Mouse (Mus musculus): ENCODE results near the gene Pradc1. TPM values are rescaled to one million over a fixed set of nuclear protein-coding genes. Genes with fewer than 3 reads are reported as not detected.
"Not testable (repeated sequence)": the region's sequence is repeated elsewhere in the genome, so short reads cannot be mapped to it uniquely, and the experiment has no call there.

The Pradc1 gene
- polyA plus RNA-seq, 1 experiment from 2014 or later: 15.0 TPM

DNA sequence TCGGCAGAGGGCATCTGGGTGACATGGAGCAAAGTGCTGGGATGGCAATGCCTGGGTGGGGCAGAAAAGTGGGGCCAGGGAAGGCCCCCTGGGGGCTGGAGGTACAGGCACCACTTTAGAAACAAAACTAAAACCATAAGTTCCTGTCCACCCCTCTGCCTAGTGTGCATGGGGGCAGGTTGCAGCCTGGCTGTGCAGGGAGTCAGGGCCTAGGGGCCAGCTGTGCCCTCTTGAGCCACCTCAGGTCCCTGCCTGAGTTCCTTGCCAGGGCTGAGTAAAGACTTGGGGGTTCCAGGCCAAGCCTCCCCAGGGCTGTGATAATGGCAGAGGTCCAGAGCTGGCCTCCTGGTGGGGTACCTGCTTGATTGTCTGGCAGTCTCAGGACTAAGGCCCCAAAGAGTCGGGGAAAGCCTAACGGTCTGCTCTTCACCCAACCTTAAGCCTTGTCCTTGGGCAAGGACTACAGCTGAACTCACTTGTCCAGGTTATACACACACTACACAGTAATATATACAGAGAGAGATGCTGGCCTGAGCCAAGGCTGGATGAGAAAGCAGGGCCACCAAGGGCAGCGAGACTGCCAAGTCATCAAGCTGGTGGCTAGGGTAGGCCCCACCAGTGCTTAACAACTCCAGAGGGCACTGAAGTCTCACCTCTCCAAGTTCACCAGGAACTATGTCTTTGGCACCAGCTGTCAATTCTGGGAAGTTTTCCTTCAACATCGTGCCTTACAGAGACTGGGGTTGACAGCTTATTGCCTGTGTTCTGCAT, 18.1 kb upstream of the Pradc1 start:
- WGBS: 83% methylated on average over 5 of the region's 5 CpGs
- Histone ChIP-seq H3K4me2 (ENCODE audit: low read length) (no peak overlapping the region), H3K27ac (replicated peaks; ENCODE audit: low read depth, low read length) (no peak overlapping the region), H3K36me3 (ENCODE audit: control insufficient read depth, insufficient read depth, low read length) (peaks cover 75% of the 10 kb centered on the region), H3K4me3 (replicated peaks; ENCODE audit: low read depth, low read length) (no peak overlapping the region), H3K9me3 (ENCODE audit: control insufficient read depth, low read length) (no peaks in the 10 kb centered on the region), H3K4me1 (ENCODE audit: control insufficient read depth, insufficient read depth, low read length) (no peaks in the 10 kb centered on the region), H3K9ac (replicated peaks; ENCODE audit: low read length) (no peak overlapping the region), H3K27me3 (ENCODE audit: control insufficient read depth, insufficient read depth, low read length) (no peaks in the 10 kb centered on the region)
- no peak for ATAC-seq (ENCODE audit: low FRiP score, low TSS enrichment)
- DNase-seq: no peak

DNA sequence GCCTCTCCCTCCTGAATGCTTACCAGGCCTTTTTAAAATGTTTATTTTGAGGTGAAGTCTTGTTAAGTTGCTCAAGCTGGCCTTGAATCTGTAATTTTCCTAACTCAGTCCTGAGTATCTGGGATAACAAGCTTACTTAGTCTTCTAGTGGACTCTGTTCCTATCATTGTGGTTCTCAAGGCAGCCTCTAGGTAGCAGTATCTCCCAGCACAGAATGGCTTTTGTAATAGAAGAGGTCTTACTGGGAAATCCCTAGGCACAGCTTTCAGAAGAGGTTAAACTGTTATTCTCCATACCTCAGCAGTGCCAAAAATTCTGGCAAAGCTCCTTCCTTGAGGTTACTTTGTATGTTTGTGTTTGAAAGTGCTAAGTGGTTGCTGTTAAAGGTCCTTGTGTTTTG, 13.6 kb upstream of the Pradc1 start:
- no peak for ATAC-seq (ENCODE audit: low FRiP score, low TSS enrichment)
- H3K27ac ChIP-seq (replicated peaks; ENCODE audit: low read depth, low read length): no peak overlapping the region
- H3K4me1 ChIP-seq (ENCODE audit: control insufficient read depth, insufficient read depth, low read length): no peaks in the 10 kb centered on the region
- no peak overlapping the region for H3K9ac ChIP-seq (replicated peaks; ENCODE audit: low read length)
- no peak overlapping the region for H3K4me3 ChIP-seq (replicated peaks; ENCODE audit: low read depth, low read length)
- no peak overlapping the region for H3K4me2 ChIP-seq (ENCODE audit: low read length)
- no peaks in the 10 kb centered on the region for H3K9me3 ChIP-seq (ENCODE audit: control insufficient read depth, low read length)
- H3K27me3 ChIP-seq (ENCODE audit: control insufficient read depth, insufficient read depth, low read length): no peaks in the 10 kb centered on the region
- DNase-seq: peak; percentile 69
- H3K36me3 ChIP-seq (ENCODE audit: control insufficient read depth, insufficient read depth, low read length): peaks cover 99% of the 10 kb centered on the region

DNA sequence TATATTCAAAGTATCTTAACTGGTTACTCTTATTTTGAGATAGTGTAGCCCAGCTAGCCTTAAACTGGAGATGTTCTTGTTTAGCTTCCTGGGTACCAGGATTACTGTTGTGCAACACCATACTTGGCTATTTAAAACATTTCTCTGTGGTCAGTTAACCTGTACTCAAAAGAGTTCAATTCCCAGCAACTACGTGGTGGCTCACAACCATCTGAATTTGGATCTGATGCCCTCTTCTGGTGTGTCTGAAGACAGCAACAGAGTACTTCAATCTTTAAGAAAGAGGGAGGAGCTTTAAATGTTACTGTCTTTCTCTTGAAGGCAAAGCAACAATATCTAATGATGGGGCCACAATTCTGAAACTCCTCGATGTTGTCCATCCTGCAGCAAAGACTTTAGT, 7.9 kb upstream of the Pradc1 start:
- DNase-seq (no peak), ATAC-seq (ENCODE audit: low FRiP score, low TSS enrichment) (no peak)
- Histone ChIP-seq H3K27ac (replicated peaks; ENCODE audit: low read depth, low read length) (no peak overlapping the region), H3K4me1 (ENCODE audit: control insufficient read depth, insufficient read depth, low read length) (peaks cover 5% of the 10 kb centered on the region; the same call in 1 of the 2 replicates), H3K4me3 (replicated peaks; ENCODE audit: low read depth, low read length) (no peak overlapping the region), H3K27me3 (ENCODE audit: control insufficient read depth, insufficient read depth, low read length) (no peaks in the 10 kb centered on the region), H3K4me2 (ENCODE audit: low read length) (no peak overlapping the region), H3K36me3 (ENCODE audit: control insufficient read depth, insufficient read depth, low read length) (peaks cover 57% of the 10 kb centered on the region), H3K9ac (replicated peaks; ENCODE audit: low read length) (no peak overlapping the region), H3K9me3 (ENCODE audit: control insufficient read depth, low read length) (no peaks in the 10 kb centered on the region)
- WGBS: 90% methylated on average over 2 of the region's 2 CpGs

DNA sequence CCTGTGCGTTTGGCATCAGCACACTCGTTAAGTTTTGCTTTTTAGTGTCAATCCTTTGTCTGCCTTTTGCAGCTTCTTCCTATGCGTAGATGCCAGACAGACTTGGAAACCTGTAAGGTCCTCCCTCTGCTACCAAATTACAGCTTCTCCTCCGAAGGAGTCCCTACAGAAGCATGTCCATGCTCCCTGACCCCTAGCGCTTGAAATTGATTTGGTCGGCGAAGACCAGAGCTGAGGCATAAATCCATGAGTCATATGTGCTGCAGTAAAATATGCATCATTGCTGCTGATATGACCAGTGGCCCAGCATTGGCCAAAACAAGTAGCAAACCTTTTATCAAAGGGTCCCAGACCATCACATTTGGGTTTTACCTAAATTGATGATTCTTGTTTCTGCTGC, 1.0 kb upstream of the Pradc1 start:
- Histone ChIP-seq H3K4me1 (ENCODE audit: control insufficient read depth, insufficient read depth, low read length) (peaks cover 24% of the 10 kb centered on the region), H3K9me3 (ENCODE audit: control insufficient read depth, low read length) (no peaks in the 10 kb centered on the region), H3K36me3 (ENCODE audit: control insufficient read depth, insufficient read depth, low read length) (no peaks in the 10 kb centered on the region), H3K4me2 (ENCODE audit: low read length) (peak overlapping the region; percentile 83), H3K4me3 (replicated peaks; ENCODE audit: low read depth, low read length) (peak overlapping the region; percentile 56), H3K27me3 (ENCODE audit: control insufficient read depth, insufficient read depth, low read length) (no peaks in the 10 kb centered on the region), H3K9ac (replicated peaks; ENCODE audit: low read length) (peak overlapping the region; percentile 80), H3K27ac (replicated peaks; ENCODE audit: low read depth, low read length) (peak overlapping the region; percentile 92)
- DNase-seq (no peak), ATAC-seq (ENCODE audit: low FRiP score, low TSS enrichment) (no peak)
- WGBS: 11% methylated on average over 7 of the region's 7 CpGs

DNA sequence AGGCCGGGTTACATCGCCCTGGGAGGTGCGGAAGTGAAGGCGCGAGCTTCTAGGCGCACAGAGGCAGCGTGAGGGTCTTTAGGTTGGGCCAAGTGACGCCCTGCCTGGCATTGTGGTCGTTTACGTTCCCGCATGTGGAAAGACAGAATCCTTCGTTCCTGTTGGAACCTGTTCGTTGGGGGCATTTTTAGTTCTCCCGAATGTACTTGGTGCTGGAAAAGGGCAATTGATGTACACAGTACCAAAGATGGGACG, 568 bp upstream of the Pradc1 start:
- DNase-seq (no peak), ATAC-seq (ENCODE audit: low FRiP score, low TSS enrichment) (no peak)
- Histone ChIP-seq H3K9ac (replicated peaks; ENCODE audit: low read length) (peak overlapping the region; percentile 80), H3K4me3 (replicated peaks; ENCODE audit: low read depth, low read length) (peak overlapping the region; percentile 56), H3K4me2 (ENCODE audit: low read length) (peak overlapping the region; percentile 83), H3K27ac (replicated peaks; ENCODE audit: low read depth, low read length) (peak overlapping the region; percentile 92), H3K27me3 (ENCODE audit: control insufficient read depth, insufficient read depth, low read length) (no peaks in the 10 kb centered on the region), H3K9me3 (ENCODE audit: control insufficient read depth, low read length) (no peaks in the 10 kb centered on the region), H3K4me1 (ENCODE audit: control insufficient read depth, insufficient read depth, low read length) (peaks cover 24% of the 10 kb centered on the region), H3K36me3 (ENCODE audit: control insufficient read depth, insufficient read depth, low read length) (no peaks in the 10 kb centered on the region)
- under 1% methylated on average over 15 of the region's 15 CpGs for WGBS

DNA sequence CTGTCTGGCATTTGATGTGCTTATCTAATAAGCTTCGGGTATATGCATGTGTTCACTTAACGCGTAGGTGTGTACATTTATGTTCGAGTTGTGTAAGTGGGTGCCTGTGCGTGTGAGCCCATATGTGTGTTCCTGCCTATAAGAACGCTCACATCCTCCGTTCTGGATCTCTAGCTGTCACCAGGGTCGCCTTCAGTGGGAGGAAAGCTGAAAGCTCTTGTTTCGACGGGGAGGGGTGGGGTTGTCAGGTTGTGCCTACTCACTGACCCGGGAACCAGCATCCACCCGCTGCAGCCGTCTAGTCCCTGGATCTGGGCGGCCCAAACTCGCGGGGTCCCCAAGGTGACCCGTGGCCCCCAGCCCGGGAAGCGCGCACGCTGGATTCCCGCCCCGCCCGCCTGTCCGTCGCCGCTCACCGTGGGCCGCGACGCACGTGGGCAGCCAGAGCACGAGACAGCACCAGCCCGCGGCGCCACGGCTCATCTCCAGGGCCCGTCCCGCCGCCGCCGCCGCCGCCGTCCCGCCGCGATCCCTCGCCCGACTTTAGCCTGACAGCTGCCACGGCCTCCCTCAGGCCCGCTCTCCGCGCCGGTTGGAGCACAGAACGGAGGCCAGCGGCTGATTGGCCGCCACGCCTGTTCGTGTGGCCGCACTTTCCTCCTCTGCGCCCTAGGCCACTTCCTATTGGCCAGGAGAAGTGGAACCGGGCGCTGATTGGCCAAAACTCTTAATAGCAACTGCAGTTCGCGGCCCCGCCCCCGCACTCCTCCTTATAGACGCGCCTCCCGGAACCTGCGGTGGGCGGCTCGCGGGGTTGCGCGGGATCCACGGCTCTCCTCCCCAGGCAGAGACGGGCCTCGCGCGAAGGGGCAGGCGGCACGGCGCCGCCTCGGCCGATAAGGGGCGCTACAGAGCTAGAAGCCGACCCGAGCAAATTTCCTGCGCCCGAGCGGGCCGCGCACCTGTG, 790 bp downstream of the Pradc1 start, which contains the start of gene Cct7:
TSS of gene Cct7 (plus strand) at position 818 of the 967 bp plus-strand sequence.
- Histone ChIP-seq H3K9ac (replicated peaks; ENCODE audit: low read length) (peak within 1 kb of the TSS; percentile 80), H3K36me3 (ENCODE audit: control insufficient read depth, insufficient read depth, low read length) (peaks cover 8% of the 10 kb centered on the region; the same call in 1 of the 2 replicates), H3K27ac (replicated peaks; ENCODE audit: low read depth, low read length) (peak within 1 kb of the TSS; percentile 92), H3K4me1 (ENCODE audit: control insufficient read depth, insufficient read depth, low read length) (peaks cover 24% of the 10 kb centered on the region), H3K9me3 (ENCODE audit: control insufficient read depth, low read length) (no peaks in the 10 kb centered on the region), H3K27me3 (ENCODE audit: control insufficient read depth, insufficient read depth, low read length) (no peaks in the 10 kb centered on the region), H3K4me3 (replicated peaks; ENCODE audit: low read depth, low read length) (peak within 1 kb of the TSS; percentile 56), H3K4me2 (ENCODE audit: low read length) (peak within 1 kb of the TSS; percentile 83)
- peak; percentile 99 for DNase-seq
- 3% methylated on average over 96 of the region's 96 CpGs for WGBS
- peak; percentile 93 for ATAC-seq (ENCODE audit: low FRiP score, low TSS enrichment)

DNA sequence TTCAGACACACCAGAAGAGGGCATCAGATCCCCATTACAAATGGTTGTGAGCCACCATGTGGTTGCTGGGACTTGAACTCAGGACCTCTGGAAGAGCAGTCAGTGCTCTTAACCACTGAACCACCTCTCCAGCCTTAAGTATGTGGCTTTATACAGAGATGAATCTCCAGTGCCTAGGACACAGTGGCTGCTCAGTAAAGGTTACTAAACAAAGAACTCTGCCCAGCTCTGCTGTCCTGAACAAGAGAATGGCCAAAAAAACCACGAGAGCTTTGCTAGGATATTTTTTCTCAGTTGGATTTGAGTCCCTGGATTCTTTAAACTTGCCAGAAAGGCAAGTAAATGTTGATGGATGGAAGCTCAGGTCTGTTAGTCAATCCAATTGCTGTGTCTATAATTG, 1.6 kb downstream of the Pradc1 start:
- Histone ChIP-seq H3K4me2 (ENCODE audit: low read length) (peak overlapping the region; percentile 83), H3K36me3 (ENCODE audit: control insufficient read depth, insufficient read depth, low read length) (peaks cover 16% of the 10 kb centered on the region), H3K4me3 (replicated peaks; ENCODE audit: low read depth, low read length) (peak overlapping the region; percentile 56; the same call in 1 of the 2 replicates), H3K4me1 (ENCODE audit: control insufficient read depth, insufficient read depth, low read length) (peaks cover 24% of the 10 kb centered on the region)
- H3K27me3 ChIP-seq (ENCODE audit: control insufficient read depth, insufficient read depth, low read length); H3K9me3 ChIP-seq (ENCODE audit: control insufficient read depth, low read length); ATAC-seq (ENCODE audit: low FRiP score, low TSS enrichment); DNase-seq; H3K27ac ChIP-seq (replicated peaks; ENCODE audit: low read depth, low read length); H3K9ac ChIP-seq (replicated peaks; ENCODE audit: low read length): not testable (repeated sequence)
- WGBS: 82% methylated on average over 1 of the region's 1 CpGs

DNA sequence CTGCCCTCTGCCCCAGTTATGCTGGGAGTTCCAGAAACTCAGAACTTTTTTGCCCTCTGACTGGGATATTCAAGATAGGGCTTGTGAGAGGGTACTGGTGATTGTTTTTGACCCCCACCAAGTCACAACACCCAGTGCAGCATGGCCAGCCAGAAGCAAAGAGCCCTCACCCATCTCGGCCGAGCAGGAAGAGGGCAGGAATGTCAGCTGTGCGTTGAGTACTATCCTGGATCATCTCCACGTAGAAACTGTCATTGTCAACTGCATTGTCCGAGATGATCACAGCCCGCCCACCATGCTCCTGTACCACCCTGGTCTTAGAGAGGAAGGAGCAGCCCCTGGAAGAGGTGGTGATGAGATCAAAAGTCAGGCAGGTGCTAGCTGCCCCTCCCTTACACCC, 4.4 kb downstream of the Pradc1 start:
- peaks cover 39% of the 10 kb centered on the region for H3K36me3 ChIP-seq (ENCODE audit: control insufficient read depth, insufficient read depth, low read length)
- H3K9ac ChIP-seq (replicated peaks; ENCODE audit: low read length): no peak overlapping the region
- H3K4me2 ChIP-seq (ENCODE audit: low read length): no peak overlapping the region
- no peak overlapping the region for H3K4me3 ChIP-seq (replicated peaks; ENCODE audit: low read depth, low read length)
- no peaks in the 10 kb centered on the region for H3K4me1 ChIP-seq (ENCODE audit: control insufficient read depth, insufficient read depth, low read length)
- no peaks in the 10 kb centered on the region for H3K27me3 ChIP-seq (ENCODE audit: control insufficient read depth, insufficient read depth, low read length)
- H3K9me3 ChIP-seq (ENCODE audit: control insufficient read depth, low read length): no peaks in the 10 kb centered on the region
- DNase-seq: no peak
- no peak for ATAC-seq (ENCODE audit: low FRiP score, low TSS enrichment)
- H3K27ac ChIP-seq (replicated peaks; ENCODE audit: low read depth, low read length): no peak overlapping the region
- WGBS: 87% methylated on average over 6 of the region's 6 CpGs

Measured in midbrain, embryonic 14.5 days (tissue).